Mouse (Mus musculus) hematopoietic stem cell, adult 5-6 weeks (primary cell): ENCODE results near the gene Zfp948. TPM values are rescaled to one million over a fixed set of nuclear protein-coding genes. Genes with fewer than 3 reads are reported as not detected.
"Not testable (repeated sequence)": the region's sequence is repeated elsewhere in the genome, so short reads cannot be mapped to it uniquely, and the experiment has no call there.

Experiments
- ATAC-seq, 2 experiments: fragments of 125-278 bp in 1 of 2; replicated peaks in 1 of 2; 2 replicates each; pipeline ENCODE4 v1.8.0; 2016 to 2017; ENCODE audit warnings: inconsistent platforms in 2 of 2, mild to moderate bottlenecking in 2 of 2, moderate number of reproducible peaks in 2 of 2, low read depth in 1 of 2, moderate TSS enrichment in 1 of 2; ENCODE audit not compliant: low FRiP score in 2 of 2, poor library complexity in 2 of 2, severe bottlenecking in 2 of 2, insufficient read depth in 1 of 2, low TSS enrichment in 1 of 2
- total RNA-seq: library from RNA; stranded (forward); fragments of 172-1452, 232-1000 nt; gene quantifications from 2 replicates; pipeline ENCODE4 v1.2.3, GENCODE M21; 2017

Gene Zfp948
- total RNA-seq, 1 experiment from 2014 or later = 3.5 TPM

DNA sequence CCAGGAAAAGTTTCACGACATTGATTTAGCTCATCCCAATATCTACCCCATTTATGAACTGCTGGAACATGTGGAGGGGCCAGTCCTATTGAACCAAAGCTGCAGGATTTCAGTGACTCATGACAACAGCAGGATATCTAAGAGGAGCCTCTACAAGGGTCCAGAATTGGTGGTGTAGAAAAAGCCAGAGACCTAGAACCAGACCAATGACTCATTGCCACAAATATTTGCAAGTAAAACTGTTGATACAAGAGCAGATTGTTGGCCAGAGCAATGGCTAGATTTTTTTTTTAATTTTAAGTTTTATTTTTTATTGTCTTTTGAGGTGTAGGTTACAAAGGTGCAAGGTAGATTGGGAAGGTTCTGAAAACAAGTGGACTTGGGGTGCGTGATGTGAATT lies 18.7 kb downstream of the Zfp948 start:
- ATAC-seq = no peak

GRCm38 (mm10) chr17:21616356-21616755 lies 49.5 kb downstream of the Zfp948 start:
- ATAC-seq = no peak

DNA sequence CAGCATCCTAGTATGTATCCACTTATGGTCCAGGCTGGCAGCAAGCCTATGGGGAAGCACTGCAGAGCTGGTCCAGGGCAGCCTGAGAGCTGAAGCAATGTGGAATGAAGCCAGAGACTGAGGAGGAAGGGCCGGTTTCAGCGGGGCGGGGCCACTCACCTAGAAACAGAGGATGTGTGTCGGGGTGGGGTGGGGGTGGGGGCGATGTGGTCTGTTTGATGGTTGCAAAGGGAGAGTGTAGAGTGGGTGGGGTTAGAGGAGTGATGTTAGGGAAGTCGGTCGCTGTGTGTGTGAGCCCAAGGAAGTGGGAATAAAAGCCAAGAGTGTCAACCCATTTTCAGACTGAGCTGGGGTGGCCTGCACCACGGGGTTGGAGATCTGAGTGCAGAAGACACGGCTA lies 50.5 kb downstream of the Zfp948 start:
- ATAC-seq = peak; percentile 55 to 71

DNA sequence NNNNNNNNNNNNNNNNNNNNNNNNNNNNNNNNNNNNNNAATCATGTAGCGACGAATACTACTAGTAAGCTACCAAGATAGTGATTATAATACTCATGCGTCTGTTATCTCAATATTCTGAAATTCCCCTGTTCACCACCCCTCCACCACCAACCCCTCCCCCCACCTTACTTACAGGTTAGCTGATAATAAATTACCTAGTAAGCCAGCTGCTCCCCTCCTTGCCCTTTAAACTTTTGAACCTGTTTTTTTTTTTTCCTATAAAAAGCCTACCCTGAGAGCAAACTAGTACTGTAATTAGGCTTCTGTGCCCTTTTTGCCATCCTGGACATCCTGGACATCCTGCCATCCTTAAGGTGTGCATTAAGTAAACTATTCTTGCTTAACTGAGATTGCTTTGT lies 56.8 kb downstream of the Zfp948 start:
- ATAC-seq = no peak

- ATAC-seq = not testable (repeated sequence)
Observed at GRCm38 (mm10) chr17:21635758-21636157, 69.0 kb downstream of the Zfp948 start.

Other genes starting within 250 kb of the Zfp948 start
- 17.1 and 24.3 TPM in 2 replicates for gene Zfp677, start 183.3 kb upstream of the Zfp948 start, total RNA-seq
- 5.3 and 8.1 TPM in 2 replicates for gene Zfp54, start 143.8 kb upstream of the Zfp948 start, total RNA-seq
- 18.8 and 21.4 TPM in 2 replicates for gene Zfp51, start 116.6 kb upstream of the Zfp948 start, total RNA-seq
- 19.3 and 19.5 TPM in 2 replicates for gene Zfp53, start 78.0 kb upstream of the Zfp948 start, total RNA-seq
- 37.0 and 59.6 TPM in 2 replicates for gene Zfp52, start 31.5 kb upstream of the Zfp948 start, total RNA-seq
- 3.9 TPM in 2 replicates for gene Zfp983, start 83.6 kb downstream of the Zfp948 start, total RNA-seq
- gene Gm10226, start 124.9 kb downstream of the Zfp948 start, total RNA-seq = 11.2 TPM in 1 of 2 replicates, not detected in the other
- gene Zfp760, start 140.7 kb downstream of the Zfp948 start, total RNA-seq = 11.5 and 16.9 TPM in 2 replicates
- gene Zfp229, start 163.8 kb downstream of the Zfp948 start, total RNA-seq = 8.8 and 10.1 TPM in 2 replicates